Mouse (Mus musculus) kidney, embryonic 16.5 days (tissue): Measurements from ENCODE around the gene Plcg2. TPM values are rescaled to one million over a fixed set of nuclear protein-coding genes. Genes with fewer than 3 reads are reported as not detected.

Experiments
- ATAC-seq: fragments of 200-750 bp; cut with Nextera tagmentation; 2 replicates; pipeline ENCODE4 v1.8.0; 2017; ENCODE audit warnings: moderate TSS enrichment; ENCODE audit not compliant: low FRiP score, low TSS enrichment
- H3K27ac ChIP-seq: fragments of 300-500 bp; sonication (generic); 2 replicates; pipeline ENCODE4 v1.5.1; 2014; ENCODE audit warnings: low read length
- H3K27me3 ChIP-seq: fragments of 300-500 bp; sonication (generic); 2 replicates; pipeline ENCODE4 v1.6.1; 2014; ENCODE audit warnings: low read length, control low read depth, mixed read lengths; ENCODE audit not compliant: insufficient read depth
- H3K36me3 ChIP-seq: fragments of 300-500 bp; sonication (generic); 2 replicates; pipeline ENCODE4 v1.6.1; 2014; ENCODE audit warnings: low read length, control low read depth, mixed read lengths; ENCODE audit not compliant: insufficient read depth
- H3K4me1 ChIP-seq: fragments of 300-500 bp; sonication (generic); 2 replicates; pipeline ENCODE4 v1.6.1; 2014; ENCODE audit warnings: low read length, control low read depth, mixed read lengths; ENCODE audit not compliant: insufficient read depth
- H3K4me2 ChIP-seq: fragments of 300-500 bp; sonication (generic); replicated peaks from 2 replicates; pipeline ENCODE4 v1.6.1; 2014; ENCODE audit warnings: low read depth, low read length
- H3K4me3 ChIP-seq: fragments of 300-500 bp; sonication (generic); 2 replicates; pipeline ENCODE4 v1.5.1; 2014; ENCODE audit warnings: mild to moderate bottlenecking, low read length
- H3K9ac ChIP-seq: fragments of 300-500 bp; sonication (generic); replicated peaks from 2 replicates; pipeline ENCODE4 v1.6.1; 2014; ENCODE audit warnings: low read length
- H3K9me3 ChIP-seq: fragments of 300-500 bp; sonication (generic); 2 replicates; pipeline ENCODE4 v1.6.1; 2016; ENCODE audit warnings: low read length, control low read depth
- WGBS: fragments of 180-500 bp; shearing (Covaris S2); extraction: QIAGEN DNeasy Blood & Tissue Kit; methylation state at CpG from one replicate; pipeline ENCODE4 v1.1.7; 2014; 5-methylcytosine and 5-hydroxymethylcytosine counted together
- polyA plus RNA-seq: library from polyadenylated mRNA; unstranded; fragments of >200 nt; fragmentation: Nextera tagmentation; extraction: Ambion mirVana; gene quantifications from 2 replicates; pipeline ENCODE4 v1.2.1, GENCODE M21; 2015

Gene Plcg2
- polyA plus RNA-seq, 1 experiment from 2014 or later, result 7.7 TPM

GRCm38 (mm10) chr8:117600839-117601238 is 102.7 kb downstream of the Plcg2 start:
- H3K27me3 ChIP-seq, result no peaks in the 10 kb centered on the region
- WGBS, result 75% methylated on average over 13 of the region's 13 CpGs
- no peak for ATAC-seq
- no peak overlapping the region for H3K9ac ChIP-seq
- no peaks in the 10 kb centered on the region for H3K4me1 ChIP-seq
- H3K27ac ChIP-seq, result no peak overlapping the region
- H3K4me3 ChIP-seq, result no peak overlapping the region
- H3K9me3 ChIP-seq, result peaks cover 6% of the 10 kb centered on the region; the same call in 1 of the 2 replicates
- no peaks in the 10 kb centered on the region for H3K36me3 ChIP-seq
- no peak overlapping the region for H3K4me2 ChIP-seq

DNA sequence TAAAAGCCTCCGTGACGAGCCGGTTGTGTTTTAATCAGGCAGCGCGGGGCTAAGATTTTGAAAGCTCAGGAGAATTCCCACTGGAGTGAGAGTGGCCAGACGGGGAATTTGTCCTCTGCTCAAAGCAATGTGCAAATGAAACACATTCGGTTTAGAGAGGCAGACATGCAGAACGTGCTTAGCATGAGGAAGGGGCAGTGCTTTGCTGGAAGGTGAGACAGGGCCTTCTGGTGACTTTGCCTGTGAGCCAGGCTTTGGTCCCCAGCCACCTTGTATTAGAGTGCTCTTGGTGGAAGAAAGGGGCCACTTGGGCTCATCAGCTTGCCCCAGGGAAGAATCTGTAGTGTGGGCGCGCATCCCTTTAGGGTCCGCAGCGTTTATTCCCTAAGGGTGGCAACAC is 106.0 kb downstream of the Plcg2 start:
- 89% methylated on average over 12 of the region's 12 CpGs for WGBS
- Histone ChIP-seq H3K4me2 (no peak overlapping the region), H3K4me1 (no peaks in the 10 kb centered on the region), H3K9me3 (0 out of 2 replicates have a peak, but pooled peaks cover 6% of the 10 kb centered on the region), H3K27me3 (no peaks in the 10 kb centered on the region), H3K27ac (no peak overlapping the region), H3K4me3 (no peak overlapping the region), H3K9ac (no peak overlapping the region), H3K36me3 (no peaks in the 10 kb centered on the region)
- ATAC-seq, result no peak

DNA sequence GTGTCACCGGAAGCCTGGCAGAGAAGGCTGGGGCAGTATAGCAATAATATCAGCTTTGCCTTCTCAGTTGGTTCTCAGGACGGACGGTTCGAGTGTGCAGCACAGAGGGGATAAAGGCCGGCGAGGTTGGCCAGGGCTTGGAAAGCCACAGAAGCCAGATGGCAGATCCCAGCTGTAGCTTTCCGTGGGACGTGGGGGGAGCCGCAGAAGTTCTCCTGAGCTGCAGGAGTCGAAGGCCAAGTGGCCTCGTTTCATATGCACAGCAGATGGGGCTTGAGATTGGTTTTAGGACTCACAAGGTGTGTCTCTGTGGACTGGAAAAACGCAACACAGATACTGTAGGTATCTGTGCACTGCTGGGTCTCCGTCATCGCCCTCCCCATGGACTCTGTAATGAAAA is 106.6 kb downstream of the Plcg2 start:
- no peak for ATAC-seq
- Histone ChIP-seq H3K36me3 (no peaks in the 10 kb centered on the region), H3K27ac (no peak overlapping the region), H3K4me3 (no peak overlapping the region), H3K9me3 (0 out of 2 replicates have a peak, but pooled peaks cover 6% of the 10 kb centered on the region), H3K9ac (no peak overlapping the region), H3K4me1 (no peaks in the 10 kb centered on the region), H3K27me3 (no peaks in the 10 kb centered on the region), H3K4me2 (no peak overlapping the region)
- WGBS, result 87% methylated on average over 14 of the region's 14 CpGs

DNA sequence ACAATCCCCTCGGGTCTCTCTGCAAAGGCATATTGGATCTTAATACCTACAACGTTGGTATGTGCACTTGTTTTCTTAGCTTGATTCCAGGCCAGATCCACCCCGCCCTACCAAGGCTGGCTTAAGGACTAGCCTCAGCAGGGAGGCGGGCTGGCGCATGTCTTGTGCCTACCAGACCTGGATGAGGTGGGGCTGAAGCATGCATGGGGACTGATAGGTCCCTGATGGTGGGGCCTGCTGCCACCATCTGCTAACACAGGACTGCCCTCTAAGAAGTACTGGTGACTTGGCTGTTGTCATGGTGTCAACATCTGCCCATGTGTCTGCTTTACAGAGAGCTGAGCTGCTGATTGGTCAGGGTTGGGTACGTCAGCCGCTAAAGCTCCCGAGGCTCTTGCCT is 107.1 kb downstream of the Plcg2 start:
- no peak for ATAC-seq
- H3K9ac ChIP-seq, result no peak overlapping the region
- H3K27ac ChIP-seq, result no peak overlapping the region
- no peaks in the 10 kb centered on the region for H3K27me3 ChIP-seq
- H3K4me3 ChIP-seq, result no peak overlapping the region
- 0 out of 2 replicates have a peak, but pooled peaks cover 6% of the 10 kb centered on the region for H3K9me3 ChIP-seq
- no peaks in the 10 kb centered on the region for H3K36me3 ChIP-seq
- WGBS, result 87% methylated on average over 8 of the region's 8 CpGs
- no peaks in the 10 kb centered on the region for H3K4me1 ChIP-seq
- no peak overlapping the region for H3K4me2 ChIP-seq

- H3K27me3 ChIP-seq, result no peaks in the 10 kb centered on the region
- no peak overlapping the region for H3K4me3 ChIP-seq
- 96% methylated on average over 10 of the region's 10 CpGs for WGBS
Observed at GRCm38 (mm10) chr8:117610506-117610905, 112.4 kb downstream of the Plcg2 start.

GRCm38 (mm10) chr8:117612861-117613260 is 114.8 kb downstream of the Plcg2 start:
- Histone ChIP-seq H3K4me3 (no peak overlapping the region), H3K4me2 (no peak overlapping the region), H3K9me3 (peaks cover 8% of the 10 kb centered on the region), H3K27me3 (no peaks in the 10 kb centered on the region), H3K36me3 (0 out of 2 replicates have a peak, but pooled peaks cover 6% of the 10 kb centered on the region), H3K27ac (no peak overlapping the region), H3K9ac (no peak overlapping the region), H3K4me1 (no peaks in the 10 kb centered on the region)
- ATAC-seq, result no peak
- 82% methylated on average over 12 of the region's 12 CpGs for WGBS

More at GRCm38 (mm10) chr8:117610506-117610905, 112.4 kb downstream of the Plcg2 start:
- 0 out of 2 replicates have a peak, but pooled peaks cover 2% of the 10 kb centered on the region for H3K9me3 ChIP-seq
- H3K4me2 ChIP-seq, result no peak overlapping the region
- no peak for ATAC-seq
- H3K36me3 ChIP-seq, result 0 out of 2 replicates have a peak, but pooled peaks cover 3% of the 10 kb centered on the region
- no peak overlapping the region for H3K9ac ChIP-seq
- H3K4me1 ChIP-seq, result no peaks in the 10 kb centered on the region
- no peak overlapping the region for H3K27ac ChIP-seq

DNA sequence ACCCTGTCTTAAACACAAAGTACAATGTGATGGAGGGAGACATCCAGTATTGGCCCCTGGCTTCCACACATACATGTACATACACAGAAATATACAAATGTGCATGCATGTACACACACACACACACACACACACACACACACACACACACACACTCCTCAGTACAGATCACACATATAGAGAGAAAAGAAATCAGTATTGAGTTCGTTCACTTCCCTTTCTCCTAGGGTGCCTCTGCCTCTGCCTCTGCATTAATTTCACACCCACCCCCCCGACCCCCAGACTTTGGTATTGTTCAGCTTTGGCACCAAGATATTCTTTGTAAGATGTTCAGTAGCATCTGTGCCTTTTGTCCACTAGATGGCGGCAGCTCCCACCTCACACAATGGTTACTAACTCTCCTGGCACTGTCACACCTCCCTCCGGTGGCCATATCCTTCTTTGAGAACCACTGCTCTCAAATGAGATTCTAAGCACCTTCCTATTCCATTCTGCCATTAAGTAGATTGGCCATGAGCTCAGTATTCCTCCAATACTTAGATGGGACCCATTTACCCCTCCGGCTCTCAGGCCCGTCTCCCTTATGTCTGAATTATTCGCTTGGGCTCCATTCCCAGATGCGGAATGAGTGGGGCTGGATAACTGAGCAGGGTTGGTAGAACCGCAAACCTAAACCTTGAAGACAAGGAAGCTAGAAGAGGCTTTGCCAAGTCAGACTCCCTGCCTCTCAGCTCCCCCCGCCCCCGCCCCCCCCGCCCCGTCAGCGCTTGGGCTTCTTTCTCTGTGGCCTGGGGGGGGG is 128.1 kb downstream of the Plcg2 start:
- Histone ChIP-seq H3K9ac (no peak overlapping the region), H3K27me3 (no peaks in the 10 kb centered on the region), H3K9me3 (0 out of 2 replicates have a peak, but pooled peaks cover 2% of the 10 kb centered on the region), H3K4me3 (no peak overlapping the region), H3K36me3 (no peaks in the 10 kb centered on the region), H3K27ac (no peak overlapping the region), H3K4me1 (no peaks in the 10 kb centered on the region), H3K4me2 (no peak overlapping the region)
- WGBS, result 62% methylated on average over 9 of the region's 14 CpGs
- 0 out of 2 replicates have a peak, but pooled peaks have one; percentile 35 for ATAC-seq

DNA sequence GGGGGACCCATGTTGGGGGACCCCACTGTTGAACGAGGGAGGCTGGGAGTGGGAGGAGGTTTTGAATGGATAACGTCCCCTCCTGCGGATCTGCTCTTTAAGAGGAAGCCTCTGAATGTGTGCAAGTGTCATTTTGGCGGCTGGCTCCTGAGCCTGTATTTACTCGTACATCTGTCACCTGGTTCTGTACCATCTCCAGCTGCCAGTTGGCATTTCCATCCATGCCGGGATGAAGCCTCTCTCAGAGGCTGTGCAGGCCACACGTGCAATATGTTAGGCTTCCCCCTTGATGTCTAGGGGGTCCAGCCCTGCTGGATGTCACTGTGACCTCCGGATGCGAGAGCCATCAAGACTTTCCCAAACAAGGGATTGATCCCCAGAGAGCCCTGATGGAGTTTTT is 129.0 kb downstream of the Plcg2 start:
- no peak overlapping the region for H3K9ac ChIP-seq
- WGBS, result 72% methylated on average over 9 of the region's 9 CpGs
- no peaks in the 10 kb centered on the region for H3K27me3 ChIP-seq
- no peak overlapping the region for H3K4me2 ChIP-seq
- H3K4me1 ChIP-seq, result no peaks in the 10 kb centered on the region
- no peaks in the 10 kb centered on the region for H3K9me3 ChIP-seq
- no peaks in the 10 kb centered on the region for H3K36me3 ChIP-seq
- no peak overlapping the region for H3K27ac ChIP-seq
- no peak overlapping the region for H3K4me3 ChIP-seq
- no peak for ATAC-seq

GRCm38 (mm10) chr8:117632532-117632931 is 134.4 kb downstream of the Plcg2 start:
- Histone ChIP-seq H3K27ac (no peak overlapping the region), H3K4me1 (no peaks in the 10 kb centered on the region), H3K4me2 (no peak overlapping the region), H3K9ac (no peak overlapping the region), H3K4me3 (no peak overlapping the region), H3K27me3 (no peaks in the 10 kb centered on the region), H3K9me3 (peaks cover 3% of the 10 kb centered on the region; the same call in 1 of the 2 replicates), H3K36me3 (no peaks in the 10 kb centered on the region)
- ATAC-seq, result no peak
- 78% methylated on average over 5 of the region's 5 CpGs for whole genome bisulfite sequencing

GRCm38 (mm10) chr8:117634406-117634805 is 136.3 kb downstream of the Plcg2 start:
- Histone ChIP-seq H3K4me1 (no peaks in the 10 kb centered on the region), H3K4me2 (no peak overlapping the region), H3K27me3 (no peaks in the 10 kb centered on the region), H3K36me3 (no peaks in the 10 kb centered on the region), H3K4me3 (no peak overlapping the region), H3K9me3 (peaks cover 4% of the 10 kb centered on the region; the same call in 1 of the 2 replicates), H3K27ac (no peak overlapping the region), H3K9ac (no peak overlapping the region)
- 87% methylated on average over 7 of the region's 7 CpGs for WGBS
- ATAC-seq, result no peak
